Mouse (Mus musculus): ENCODE results near the gene Prrt3. TPM values are rescaled to one million over a fixed set of nuclear protein-coding genes. Genes with fewer than 3 reads are reported as not detected.
A peak's percentile ranks its signal among the peaks of the same experiment; 100 is the strongest.

Gene Prrt3
- polyA plus RNA-seq, 1 experiment = 0.19 TPM

GRCm38 (mm10) chr6:113507130-113507529 lies 5.4 kb upstream of the Prrt3 start:
- Histone ChIP-seq H3K27ac (ENCODE audit: control insufficient read depth, insufficient read depth, low read depth, low read length) (no peak overlapping the region), H3K27me3 (ENCODE audit: control insufficient read depth, insufficient read depth, low read length) (no peaks in the 10 kb centered on the region), H3K4me3 (ENCODE audit: control insufficient read depth, low read depth, low read length) (no peak overlapping the region), H3K36me3 (ENCODE audit: control insufficient read depth, insufficient read depth, low read length) (no peaks in the 10 kb centered on the region), H3K4me1 (ENCODE audit: control insufficient read depth, insufficient read depth, low read length) (no peaks in the 10 kb centered on the region)
- no peak for TF ChIP-seq POLR2A (IDR thresholded peaks at IDR 0.05; ENCODE audit: control insufficient read depth, low read depth, low read length)
- no peak for TF ChIP-seq CTCF (IDR thresholded peaks at IDR 0.05; ENCODE audit: control insufficient read depth, insufficient read depth, insufficient replicate concordance, low read depth, low read length)

GRCm38 (mm10) chr6:113505689-113506088 lies 4.0 kb upstream of the Prrt3 start:
- Histone ChIP-seq H3K27me3 (ENCODE audit: control insufficient read depth, insufficient read depth, low read length) (no peaks in the 10 kb centered on the region), H3K27ac (ENCODE audit: control insufficient read depth, insufficient read depth, low read depth, low read length) (no peak overlapping the region), H3K36me3 (ENCODE audit: control insufficient read depth, insufficient read depth, low read length) (no peaks in the 10 kb centered on the region), H3K4me1 (ENCODE audit: control insufficient read depth, insufficient read depth, low read length) (peaks cover 2% of the 10 kb centered on the region), H3K4me3 (ENCODE audit: control insufficient read depth, low read depth, low read length) (no peak overlapping the region)
- TF ChIP-seq CTCF (IDR thresholded peaks at IDR 0.05; ENCODE audit: control insufficient read depth, insufficient read depth, insufficient replicate concordance, low read depth, low read length) (no peak), POLR2A (IDR thresholded peaks at IDR 0.05; ENCODE audit: control insufficient read depth, low read depth, low read length) (no peak)

- peaks cover 2% of the 10 kb centered on the region for H3K4me1 ChIP-seq (ENCODE audit: control insufficient read depth, insufficient read depth, low read length)
- H3K27ac ChIP-seq (ENCODE audit: control insufficient read depth, insufficient read depth, low read depth, low read length) = no peak overlapping the region
- TF ChIP-seq CTCF (IDR thresholded peaks at IDR 0.05; ENCODE audit: control insufficient read depth, insufficient read depth, insufficient replicate concordance, low read depth, low read length) (no peak), POLR2A (IDR thresholded peaks at IDR 0.05; ENCODE audit: control insufficient read depth, low read depth, low read length) (no peak)
- no peaks in the 10 kb centered on the region for H3K36me3 ChIP-seq (ENCODE audit: control insufficient read depth, insufficient read depth, low read length)
- no peak overlapping the region for H3K4me3 ChIP-seq (ENCODE audit: control insufficient read depth, low read depth, low read length)
- no peaks in the 10 kb centered on the region for H3K27me3 ChIP-seq (ENCODE audit: control insufficient read depth, insufficient read depth, low read length)
Observed at GRCm38 (mm10) chr6:113502801-113503200, 1.1 kb upstream of the Prrt3 start.

- Histone ChIP-seq H3K36me3 (ENCODE audit: control insufficient read depth, insufficient read depth, low read length) (no peaks in the 10 kb centered on the region), H3K4me3 (ENCODE audit: control insufficient read depth, low read depth, low read length) (no peak overlapping the region), H3K27me3 (ENCODE audit: control insufficient read depth, insufficient read depth, low read length) (no peaks in the 10 kb centered on the region; the same call in 1 of the 2 replicates), H3K4me1 (ENCODE audit: control insufficient read depth, insufficient read depth, low read length) (peaks cover 17% of the 10 kb centered on the region), H3K27ac (ENCODE audit: control insufficient read depth, insufficient read depth, low read depth, low read length) (no peak overlapping the region)
- no peak for TF ChIP-seq POLR2A (IDR thresholded peaks at IDR 0.05; ENCODE audit: control insufficient read depth, low read depth, low read length)
- TF ChIP-seq CTCF (IDR thresholded peaks at IDR 0.05; ENCODE audit: control insufficient read depth, insufficient read depth, insufficient replicate concordance, low read depth, low read length) = no peak
Observed at GRCm38 (mm10) chr6:113499346-113499745, 2.4 kb downstream of the Prrt3 start.

GRCm38 (mm10) chr6:113495071-113495675 lies 6.6 kb downstream of the Prrt3 start:
- TF ChIP-seq CTCF (IDR thresholded peaks at IDR 0.05; ENCODE audit: control insufficient read depth, insufficient read depth, insufficient replicate concordance, low read depth, low read length) = no peak
- no peak for TF ChIP-seq POLR2A (IDR thresholded peaks at IDR 0.05; ENCODE audit: control insufficient read depth, low read depth, low read length)
- Histone ChIP-seq H3K27ac (ENCODE audit: control insufficient read depth, insufficient read depth, low read depth, low read length) (no peak overlapping the region), H3K27me3 (ENCODE audit: control insufficient read depth, insufficient read depth, low read length) (no peaks in the 10 kb centered on the region; the same call in 1 of the 2 replicates), H3K36me3 (ENCODE audit: control insufficient read depth, insufficient read depth, low read length) (no peaks in the 10 kb centered on the region), H3K4me3 (ENCODE audit: control insufficient read depth, low read depth, low read length) (peak overlapping the region; percentile 82), H3K4me1 (ENCODE audit: control insufficient read depth, insufficient read depth, low read length) (peaks cover 21% of the 10 kb centered on the region)

- TF ChIP-seq CTCF (IDR thresholded peaks at IDR 0.05; ENCODE audit: control insufficient read depth, insufficient read depth, insufficient replicate concordance, low read depth, low read length) = peak; percentile 97
- 0 out of 2 replicates have a peak, but pooled peaks have one; percentile 35 for TF ChIP-seq POLR2A (IDR thresholded peaks at IDR 0.05; ENCODE audit: control insufficient read depth, low read depth, low read length)
- Histone ChIP-seq H3K4me1 (ENCODE audit: control insufficient read depth, insufficient read depth, low read length) (peaks cover 21% of the 10 kb centered on the region), H3K36me3 (ENCODE audit: control insufficient read depth, insufficient read depth, low read length) (no peaks in the 10 kb centered on the region), H3K4me3 (ENCODE audit: control insufficient read depth, low read depth, low read length) (peak overlapping the region; percentile 82), H3K27ac (ENCODE audit: control insufficient read depth, insufficient read depth, low read depth, low read length) (no peak overlapping the region), H3K27me3 (ENCODE audit: control insufficient read depth, insufficient read depth, low read length) (no peaks in the 10 kb centered on the region; the same call in 1 of the 2 replicates)
Observed at GRCm38 (mm10) chr6:113494258-113494788, 7.4 kb downstream of the Prrt3 start.

- Histone ChIP-seq H3K4me3 (ENCODE audit: control insufficient read depth, low read depth, low read length) (no peak overlapping the region), H3K36me3 (ENCODE audit: control insufficient read depth, insufficient read depth, low read length) (no peaks in the 10 kb centered on the region), H3K27ac (ENCODE audit: control insufficient read depth, insufficient read depth, low read depth, low read length) (no peak overlapping the region), H3K27me3 (ENCODE audit: control insufficient read depth, insufficient read depth, low read length) (no peaks in the 10 kb centered on the region; the same call in 1 of the 2 replicates), H3K4me1 (ENCODE audit: control insufficient read depth, insufficient read depth, low read length) (peaks cover 21% of the 10 kb centered on the region)
- TF ChIP-seq POLR2A (IDR thresholded peaks at IDR 0.05; ENCODE audit: control insufficient read depth, low read depth, low read length) (no peak), CTCF (IDR thresholded peaks at IDR 0.05; ENCODE audit: control insufficient read depth, insufficient read depth, insufficient replicate concordance, low read depth, low read length) (no peak)
Observed at GRCm38 (mm10) chr6:113492101-113492864, 9.4 kb downstream of the Prrt3 start.

All from testis, adult 2 months (tissue).